Mouse (Mus musculus): ENCODE data around the gene Fign. TPM values are rescaled to one million over a fixed set of nuclear protein-coding genes. Genes with fewer than 3 reads are reported as not detected.

Gene Fign
- 2.9 and 3.3 TPM in 2 replicates for polyA plus RNA-seq (2011; ENCODE audit: insufficient read length, low read depth, missing spikeins)

DNA sequence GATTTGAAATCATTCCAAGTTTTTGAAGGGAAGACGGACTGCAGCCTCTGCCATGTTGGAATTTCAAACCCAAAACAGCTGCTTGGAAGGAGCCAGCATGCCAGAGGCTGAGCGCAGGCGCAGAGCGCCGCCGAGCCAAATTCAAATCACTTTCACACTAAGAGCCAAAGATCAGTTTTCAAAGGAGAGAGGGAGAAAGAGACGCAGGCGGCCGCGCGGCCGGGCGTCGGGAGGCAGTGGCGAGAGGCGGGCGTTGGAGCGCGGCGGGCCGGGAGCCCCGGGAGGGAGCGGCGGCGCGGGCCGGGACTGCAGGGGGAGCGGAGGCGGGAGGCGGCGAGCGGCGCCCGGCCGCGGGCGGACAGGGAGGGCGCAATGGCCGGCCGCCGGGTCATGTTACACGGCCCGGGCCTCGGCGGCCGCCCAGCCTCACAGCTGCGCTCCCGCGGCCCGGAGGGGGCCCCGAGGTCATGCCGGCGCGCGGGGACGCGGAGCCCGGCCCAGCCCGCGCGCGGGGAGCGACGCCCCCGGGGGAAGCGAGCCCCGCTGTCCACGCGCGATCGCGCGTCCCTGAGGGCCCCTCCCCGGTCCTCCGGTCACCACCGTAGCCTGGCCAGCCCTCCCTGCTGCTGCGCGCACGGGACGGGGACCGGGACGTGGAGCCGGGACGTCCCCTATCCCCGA lies at the start of gene Fign:
Fign (minus strand) TSS at position 102 of the 681 bp plus-strand sequence.
- Histone ChIP-seq H3K4me3 (ENCODE audit: insufficient read depth, low read length) (peak within 1 kb of the TSS; percentile 92), H3K4me1 (ENCODE audit: control insufficient read depth, insufficient read depth, low read length) (no peaks in the 10 kb centered on the region), H3K27ac (ENCODE audit: insufficient read depth, low read length) (peak within 1 kb of the TSS; percentile 75)
- TF ChIP-seq POLR2A (IDR thresholded peaks at IDR 0.05; ENCODE audit: low read depth, low read length) (no peak; the same call in 1 of the 2 replicates), CTCF (IDR thresholded peaks at IDR 0.05; ENCODE audit: borderline replicate concordance, insufficient read depth, low read length) (no peak)

GRCm38 (mm10) chr2:64133597-64133996 lies 35.8 kb upstream of the Fign start:
- Histone ChIP-seq H3K27ac (ENCODE audit: insufficient read depth, low read length) (no peak overlapping the region), H3K4me1 (ENCODE audit: control insufficient read depth, insufficient read depth, low read length) (no peaks in the 10 kb centered on the region), H3K4me3 (ENCODE audit: insufficient read depth, low read length) (no peak overlapping the region)
- no peak for TF ChIP-seq CTCF (IDR thresholded peaks at IDR 0.05; ENCODE audit: borderline replicate concordance, insufficient read depth, low read length)
- TF ChIP-seq POLR2A (IDR thresholded peaks at IDR 0.05; ENCODE audit: low read depth, low read length): no peak

GRCm38 (mm10) chr2:64120495-64120894 lies 22.7 kb upstream of the Fign start:
- H3K4me1 ChIP-seq (ENCODE audit: control insufficient read depth, insufficient read depth, low read length): no peaks in the 10 kb centered on the region
- H3K27ac ChIP-seq (ENCODE audit: insufficient read depth, low read length): no peak overlapping the region
- TF ChIP-seq POLR2A (IDR thresholded peaks at IDR 0.05; ENCODE audit: low read depth, low read length) (no peak), CTCF (IDR thresholded peaks at IDR 0.05; ENCODE audit: borderline replicate concordance, insufficient read depth, low read length) (no peak)
- no peak overlapping the region for H3K4me3 ChIP-seq (ENCODE audit: insufficient read depth, low read length)

GRCm38 (mm10) chr2:64116613-64117012 lies 18.8 kb upstream of the Fign start:
- Histone ChIP-seq H3K27ac (ENCODE audit: insufficient read depth, low read length) (no peak overlapping the region), H3K4me3 (ENCODE audit: insufficient read depth, low read length) (no peak overlapping the region), H3K4me1 (ENCODE audit: control insufficient read depth, insufficient read depth, low read length) (no peaks in the 10 kb centered on the region)
- TF ChIP-seq POLR2A (IDR thresholded peaks at IDR 0.05; ENCODE audit: low read depth, low read length) (no peak), CTCF (IDR thresholded peaks at IDR 0.05; ENCODE audit: borderline replicate concordance, insufficient read depth, low read length) (no peak)

DNA sequence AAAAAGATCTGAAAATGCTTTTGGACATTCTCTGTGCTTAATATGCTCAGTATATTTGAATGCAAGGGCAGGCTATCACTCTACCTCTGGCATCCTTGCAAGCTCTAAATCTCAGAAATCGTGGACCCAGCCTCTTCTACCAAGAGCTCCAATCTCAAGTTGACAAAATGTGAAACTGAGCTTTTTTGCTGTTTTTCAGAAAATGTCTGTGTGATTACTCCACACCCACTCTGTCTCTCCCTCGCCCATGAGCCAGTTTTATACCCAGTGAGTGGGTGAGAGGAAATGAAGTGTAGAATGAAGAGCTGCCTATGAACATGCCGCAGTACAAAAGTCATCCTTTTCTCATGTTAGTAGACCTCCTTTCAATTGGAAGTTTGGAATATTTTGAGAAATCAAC lies 13.3 kb upstream of the Fign start:
- TF ChIP-seq POLR2A (IDR thresholded peaks at IDR 0.05; ENCODE audit: low read depth, low read length) (no peak), CTCF (IDR thresholded peaks at IDR 0.05; ENCODE audit: borderline replicate concordance, insufficient read depth, low read length) (no peak)
- no peak overlapping the region for H3K27ac ChIP-seq (ENCODE audit: insufficient read depth, low read length)
- no peak overlapping the region for H3K4me3 ChIP-seq (ENCODE audit: insufficient read depth, low read length)
- no peaks in the 10 kb centered on the region for H3K4me1 ChIP-seq (ENCODE audit: control insufficient read depth, insufficient read depth, low read length)

GRCm38 (mm10) chr2:64109860-64110259 lies 12.0 kb upstream of the Fign start:
- TF ChIP-seq POLR2A (IDR thresholded peaks at IDR 0.05; ENCODE audit: low read depth, low read length) (no peak), CTCF (IDR thresholded peaks at IDR 0.05; ENCODE audit: borderline replicate concordance, insufficient read depth, low read length) (no peak)
- Histone ChIP-seq H3K27ac (ENCODE audit: insufficient read depth, low read length) (no peak overlapping the region), H3K4me1 (ENCODE audit: control insufficient read depth, insufficient read depth, low read length) (no peaks in the 10 kb centered on the region)

GRCm38 (mm10) chr2:64108040-64108439 lies 10.2 kb upstream of the Fign start:
- Histone ChIP-seq H3K4me3 (ENCODE audit: insufficient read depth, low read length) (no peak overlapping the region), H3K27ac (ENCODE audit: insufficient read depth, low read length) (no peak overlapping the region), H3K4me1 (ENCODE audit: control insufficient read depth, insufficient read depth, low read length) (no peaks in the 10 kb centered on the region)
- TF ChIP-seq POLR2A (IDR thresholded peaks at IDR 0.05; ENCODE audit: low read depth, low read length) (no peak), CTCF (IDR thresholded peaks at IDR 0.05; ENCODE audit: borderline replicate concordance, insufficient read depth, low read length) (no peak)

More at GRCm38 (mm10) chr2:64109860-64110259, 12.0 kb upstream of the Fign start:
- H3K4me3 ChIP-seq (ENCODE audit: insufficient read depth, low read length): no peak overlapping the region

- Histone ChIP-seq H3K27ac (ENCODE audit: insufficient read depth, low read length) (0 out of 2 replicates have a peak overlapping the region, but pooled peaks have one; percentile 3), H3K4me1 (ENCODE audit: control insufficient read depth, insufficient read depth, low read length) (no peaks in the 10 kb centered on the region), H3K4me3 (ENCODE audit: insufficient read depth, low read length) (peak overlapping the region; percentile 34)
- TF ChIP-seq POLR2A (IDR thresholded peaks at IDR 0.05; ENCODE audit: low read depth, low read length) (no peak; the same call in 1 of the 2 replicates), CTCF (IDR thresholded peaks at IDR 0.05; ENCODE audit: borderline replicate concordance, insufficient read depth, low read length) (no peak)
These were observed 931 bp upstream of the Fign start for GRCm38 (mm10) chr2:64098618-64099320.

GRCm38 (mm10) chr2:64096721-64097411 lies 972 bp downstream of the Fign start:
- Histone ChIP-seq H3K27ac (ENCODE audit: insufficient read depth, low read length) (peak overlapping the region; percentile 31; the same call in 1 of the 2 replicates), H3K4me1 (ENCODE audit: control insufficient read depth, insufficient read depth, low read length) (no peaks in the 10 kb centered on the region), H3K4me3 (ENCODE audit: insufficient read depth, low read length) (peak overlapping the region; percentile 92)
- TF ChIP-seq POLR2A (IDR thresholded peaks at IDR 0.05; ENCODE audit: low read depth, low read length): no peak
- TF ChIP-seq CTCF (IDR thresholded peaks at IDR 0.05; ENCODE audit: borderline replicate concordance, insufficient read depth, low read length): no peak

Measured in embryonic fibroblast, embryonic 13.5 days (primary cell).